Mouse (Mus musculus) cortical plate, adult 2 months (tissue): ENCODE measurements around the gene Fam57a.

Source experiments
- CTCF ChIP-seq: fragments of 200-500 bp; IDR thresholded peaks from 2 replicates; pipeline ENCODE4 v1.5.1; 2011; ENCODE audit warnings: mild to moderate bottlenecking, control low read depth, low read length; ENCODE audit not compliant: insufficient read depth; ENCODE audit errors: extremely low read depth
- POLR2A ChIP-seq: fragments of 200-500 bp; IDR thresholded peaks from 2 replicates; pipeline ENCODE4 v1.6.1; 2011; ENCODE audit warnings: mild to moderate bottlenecking, low read length, control low read depth; ENCODE audit not compliant: insufficient read depth; ENCODE audit errors: extremely low read depth

DNA sequence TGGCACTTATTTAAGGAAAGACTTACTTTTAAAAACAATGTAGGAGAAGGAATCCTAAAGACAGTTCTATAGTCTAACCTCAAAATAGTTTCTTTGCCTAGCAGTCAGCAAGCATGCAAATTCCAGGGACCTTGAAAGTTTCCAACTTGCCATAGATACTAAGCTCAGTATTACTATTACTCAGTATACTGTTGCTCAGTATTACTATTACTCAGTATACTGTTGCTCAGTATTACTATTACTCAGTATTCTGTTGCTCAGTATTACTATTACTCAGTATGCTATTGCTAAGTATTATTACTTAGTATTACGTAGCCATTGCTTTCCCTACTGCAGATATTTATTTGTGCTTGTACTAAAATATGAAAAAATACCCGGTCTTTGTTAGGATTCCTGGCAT lies 60.3 kb downstream of the Fam57a start:
- no peak for TF ChIP-seq CTCF
- TF ChIP-seq POLR2A = no peak
